Mouse (Mus musculus) neutrophil, adult 59 days (primary cell): ENCODE measurements around the gene Egln2. TPM values are rescaled to one million over a fixed set of nuclear protein-coding genes. Genes with fewer than 3 reads are reported as not detected.

Experiments
- total RNA-seq, 2 experiments: library from RNA; stranded (reverse); gene quantifications; 1 replicate in 1 of 2; 2 replicates in 1 of 2; pipeline ENCODE4 v1.2.4; 2023

The Egln2 gene
- 10 to 100 TPM; 43.3 to 45.3 TPM for total RNA-seq

GRCm38 (mm10) chr7:27166614-27167474 is at the start of gene Egln2:
Egln2 (minus strand) TSS chr7:27166802.

GRCm38 (mm10) chr7:27195681-27196611 is 29.3 kb upstream of the Egln2 start, which contains the start of the genes BC024978 and Snrpa:
BC024978 (plus strand) TSS chr7:27195781.
Snrpa (minus strand) TSS chr7:27196271.

GRCm38 (mm10) chr7:27180837-27181695 is 14.5 kb upstream of the Egln2 start, which contains the start of the genes Gm21983 and Mia:
Gm21983 (minus strand) TSS chr7:27181086.
Mia (minus strand) TSS chr7:27181157.

GRCm38 (mm10) chr7:27178324-27179216 is 12.0 kb upstream of the Egln2 start, which contains the start of gene Rab4b:
Rab4b (minus strand) TSS chr7:27178896.

GRCm38 (mm10) chr7:27153205-27153764 is 13.3 kb downstream of the Egln2 start, which contains the start of gene Cyp2t4:
Cyp2t4 (plus strand) TSS chr7:27153714.

GRCm38 (mm10) chr7:27119676-27120075 is 46.9 kb downstream of the Egln2 start, which contains the start of gene Cyp2f2:
Cyp2f2 (plus strand) TSS chr7:27119909.

Other genes with a start within 250 kb of the Egln2 start
- not detected for gene Cyp2a22, start 227.4 kb downstream of the Egln2 start, total RNA-seq
- gene Cyp2a12, start 137.7 kb downstream of the Egln2 start, total RNA-seq = not detected
- gene Cyp2f2, start 46.9 kb downstream of the Egln2 start, total RNA-seq = not detected
- gene Cyp2t4, start 13.1 kb downstream of the Egln2 start, total RNA-seq = not detected
- gene Rab4b, start 12.1 kb upstream of the Egln2 start, total RNA-seq = 10 to 100 TPM; 96.8 to 98.1 TPM
- gene Gm21983, start 14.3 kb upstream of the Egln2 start, total RNA-seq = not detected
- gene Mia, start 14.4 kb upstream of the Egln2 start, total RNA-seq = not detected
- gene BC024978, start 29.0 kb upstream of the Egln2 start, total RNA-seq = 1 to 10 TPM; 3.2 to 3.3 TPM
- gene Snrpa, start 29.5 kb upstream of the Egln2 start, total RNA-seq = 10 to 100 TPM; 41.5 to 50.3 TPM
- 10 to 100 TPM in 1 of 2 experiments, 1 to 10 TPM in 1; 9.0 to 10.4 TPM for gene Itpkc, start 61.9 kb upstream of the Egln2 start, total RNA-seq
- gene Coq8b, start 66.2 kb upstream of the Egln2 start, total RNA-seq = 10 to 100 TPM; 19.5 to 21.4 TPM
- gene Numbl, start 91.6 kb upstream of the Egln2 start, total RNA-seq = 1 to 10 TPM; 5.7 to 6.9 TPM
- gene Ltbp4, start 170.9 kb upstream of the Egln2 start, total RNA-seq = under 1 TPM; 0.33 to 0.51 TPM
- gene Shkbp1, start 189.2 kb upstream of the Egln2 start, total RNA-seq = 100 to 1,000 TPM; 100 to 108 TPM
- 10 to 100 TPM in 1 of 2 experiments, not detected in 1; 10.9 TPM for gene Gm20479, start 190.6 kb upstream of the Egln2 start, total RNA-seq